Mouse (Mus musculus) embryonic facial prominence, embryonic 12.5 days (tissue): ENCODE data around the gene Stat3. TPM values are rescaled to one million over a fixed set of nuclear protein-coding genes. Genes with fewer than 3 reads are reported as not detected.
A peak's percentile ranks its signal among the peaks of the same experiment; 100 is the strongest.

Experiments used
- ATAC-seq: fragments of 200-750 bp; cut with Nextera tagmentation; 2 replicates; pipeline ENCODE4 v1.8.0; 2017; ENCODE audit not compliant: insufficient number of reproducible peaks, insufficient read depth, low FRiP score, low TSS enrichment
- H3K27ac ChIP-seq: fragments of 300-500 bp; sonication (generic); 2 replicates; pipeline ENCODE4 v1.5.1; 2016; ENCODE audit warnings: mild to moderate bottlenecking
- H3K27me3 ChIP-seq: fragments of 300-500 bp; sonication (generic); 2 replicates; pipeline ENCODE4 v1.6.1; 2016; ENCODE audit warnings: mild to moderate bottlenecking, moderate library complexity
- H3K36me3 ChIP-seq: fragments of 300-500 bp; sonication (generic); 2 replicates; pipeline ENCODE4 v1.6.1; 2016; ENCODE audit warnings: mild to moderate bottlenecking
- H3K4me1 ChIP-seq: fragments of 300-500 bp; sonication (generic); 2 replicates; pipeline ENCODE4 v1.6.1; 2016
- H3K4me2 ChIP-seq: fragments of 300-500 bp; sonication (generic); replicated peaks from 2 replicates; pipeline ENCODE4 v1.6.1; 2016; ENCODE audit warnings: mild to moderate bottlenecking, moderate library complexity
- H3K4me3 ChIP-seq: fragments of 300-500 bp; sonication (generic); 2 replicates; pipeline ENCODE4 v1.5.1; 2016; ENCODE audit warnings: mild to moderate bottlenecking
- H3K9ac ChIP-seq: fragments of 300-500 bp; sonication (generic); 2 replicates; pipeline ENCODE4 v1.6.1; 2016; ENCODE audit warnings: mild to moderate bottlenecking, moderate library complexity
- H3K9me3 ChIP-seq: fragments of 300-500 bp; sonication (generic); 2 replicates; pipeline ENCODE4 v1.6.1; 2016; ENCODE audit warnings: mild to moderate bottlenecking, moderate library complexity
- WGBS: fragments of 180-500 bp; shearing (Covaris S2); methylation state at CpG from one replicate; pipeline ENCODE4 v1.1.7; 2016; 5-methylcytosine and 5-hydroxymethylcytosine counted together
- polyA plus RNA-seq: library from polyadenylated mRNA; unstranded; fragments of >200 nt; fragmentation: Nextera tagmentation; extraction: Ambion mirVana; gene quantifications from 2 replicates; pipeline ENCODE4 v1.2.1, GENCODE M21; 2016

Stat3 gene
- polyA plus RNA-seq, 1 experiment from 2014 or later: 38.4 TPM

- Histone ChIP-seq H3K9ac (peak within 1 kb of the TSS; percentile 60), H3K4me2 (peak within 1 kb of the TSS; percentile 70), H3K36me3 (no peaks in the 10 kb centered on the region), H3K27ac (no peak within 1 kb of the TSS), H3K27me3 (peaks cover 42% of the 10 kb centered on the region), H3K9me3 (no peaks in the 10 kb centered on the region), H3K4me1 (no peaks in the 10 kb centered on the region), H3K4me3 (peak within 1 kb of the TSS; percentile 51)
- ATAC-seq: no peak
- 52% methylated on average over 9 of the region's 9 CpGs for WGBS
These were observed 80.3 kb downstream of the Stat3 start, which contains the start of gene Stat5a for GRCm38 (mm10) chr11:100858935-100859578. Gene Stat5a (plus strand): TSS chr11:100859351.

DNA sequence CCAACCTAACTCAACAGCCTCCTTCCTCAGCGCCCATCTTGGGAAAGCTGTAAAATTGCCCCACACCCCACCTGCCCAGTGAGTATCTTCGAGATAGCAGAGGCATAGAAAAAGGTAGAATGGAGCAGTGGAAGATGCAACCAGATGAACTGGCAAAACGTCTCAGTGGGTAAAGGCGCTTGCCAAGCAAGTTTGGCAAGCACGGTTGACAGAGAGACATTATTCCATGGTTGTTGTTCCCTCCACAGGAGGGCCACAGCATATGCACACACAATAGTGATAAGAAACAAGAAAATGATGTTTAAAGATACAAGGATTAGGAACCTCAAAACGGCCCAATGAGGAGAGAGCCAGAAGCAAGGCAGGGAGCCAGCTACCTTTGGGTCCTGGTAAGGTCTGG, 81.4 kb downstream of the Stat3 start:
- 71% methylated on average over 6 of the region's 6 CpGs for WGBS
- no peak overlapping the region for H3K4me2 ChIP-seq
- no peaks in the 10 kb centered on the region for H3K9me3 ChIP-seq
- H3K4me3 ChIP-seq: no peak overlapping the region
- no peak overlapping the region for H3K9ac ChIP-seq
- no peak for ATAC-seq
- H3K4me1 ChIP-seq: no peaks in the 10 kb centered on the region
- H3K27ac ChIP-seq: no peak overlapping the region
- peaks cover 43% of the 10 kb centered on the region for H3K27me3 ChIP-seq
- H3K36me3 ChIP-seq: no peaks in the 10 kb centered on the region

GRCm38 (mm10) chr11:100855178-100855577, 84.2 kb downstream of the Stat3 start:
- ATAC-seq: no peak

GRCm38 (mm10) chr11:100854268-100854667, 85.1 kb downstream of the Stat3 start:
- no peak overlapping the region for H3K4me2 ChIP-seq
- no peak overlapping the region for H3K9ac ChIP-seq
- no peak overlapping the region for H3K27ac ChIP-seq
- 55% methylated on average over 4 of the region's 4 CpGs for WGBS
- H3K4me1 ChIP-seq: peaks cover 13% of the 10 kb centered on the region
- H3K9me3 ChIP-seq: no peaks in the 10 kb centered on the region
- H3K27me3 ChIP-seq: peaks cover 34% of the 10 kb centered on the region
- H3K4me3 ChIP-seq: no peak overlapping the region
- no peak for ATAC-seq
- no peaks in the 10 kb centered on the region for H3K36me3 ChIP-seq

More at GRCm38 (mm10) chr11:100855178-100855577, 84.2 kb downstream of the Stat3 start:
- WGBS: 87% methylated on average over 4 of the region's 4 CpGs
- H3K4me2 ChIP-seq: no peak overlapping the region
- H3K36me3 ChIP-seq: no peaks in the 10 kb centered on the region
- H3K27ac ChIP-seq: no peak overlapping the region
- H3K27me3 ChIP-seq: peaks cover 39% of the 10 kb centered on the region
- H3K9ac ChIP-seq: no peak overlapping the region
- H3K9me3 ChIP-seq: no peaks in the 10 kb centered on the region
- H3K4me1 ChIP-seq: peaks cover 11% of the 10 kb centered on the region
- H3K4me3 ChIP-seq: no peak overlapping the region

GRCm38 (mm10) chr11:100853018-100853417, 86.3 kb downstream of the Stat3 start:
- Histone ChIP-seq H3K27me3 (peaks cover 32% of the 10 kb centered on the region), H3K9me3 (no peaks in the 10 kb centered on the region), H3K4me3 (no peak overlapping the region), H3K4me2 (no peak overlapping the region), H3K27ac (no peak overlapping the region), H3K36me3 (no peaks in the 10 kb centered on the region), H3K9ac (no peak overlapping the region), H3K4me1 (peaks cover 21% of the 10 kb centered on the region)
- WGBS: 78% methylated on average over 5 of the region's 5 CpGs
- no peak for ATAC-seq

DNA sequence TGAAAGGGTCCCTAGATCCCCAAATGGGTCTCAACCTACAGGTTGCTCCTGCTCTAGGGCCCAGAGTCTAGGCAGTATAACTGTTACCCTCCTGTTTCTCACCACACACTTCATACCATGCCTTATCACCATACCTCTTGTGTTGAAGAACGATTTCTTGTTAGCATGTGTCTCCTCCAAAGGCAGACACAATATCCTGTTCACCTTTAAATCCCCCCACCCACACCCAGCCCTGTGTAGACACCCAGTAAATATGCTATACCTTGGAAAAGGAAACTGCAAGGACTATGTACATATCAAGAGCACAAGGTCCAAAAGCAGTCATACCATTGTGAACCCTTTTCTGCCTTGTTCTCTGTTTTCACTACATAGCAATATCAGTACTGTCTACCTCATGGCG, 87.3 kb downstream of the Stat3 start:
- Histone ChIP-seq H3K9me3 (no peaks in the 10 kb centered on the region), H3K27me3 (peaks cover 32% of the 10 kb centered on the region), H3K27ac (no peak overlapping the region), H3K4me3 (no peak overlapping the region), H3K36me3 (no peaks in the 10 kb centered on the region), H3K4me1 (peaks cover 21% of the 10 kb centered on the region), H3K9ac (no peak overlapping the region), H3K4me2 (no peak overlapping the region)
- no peak for ATAC-seq
- 90% methylated on average over 2 of the region's 2 CpGs for WGBS

GRCm38 (mm10) chr11:100850778-100851528, 88.4 kb downstream of the Stat3 start:
- Histone ChIP-seq H3K4me1 (peaks cover 21% of the 10 kb centered on the region), H3K9ac (peak overlapping the region; percentile 88), H3K36me3 (no peaks in the 10 kb centered on the region), H3K27ac (peak overlapping the region; percentile 81), H3K27me3 (peaks cover 26% of the 10 kb centered on the region), H3K4me2 (peak overlapping the region; percentile 80), H3K9me3 (no peaks in the 10 kb centered on the region), H3K4me3 (peak overlapping the region; percentile 86)
- peak; percentile 43; the same call in 1 of the 2 replicates for ATAC-seq
- WGBS: 1% methylated on average over 33 of the region's 33 CpGs

DNA sequence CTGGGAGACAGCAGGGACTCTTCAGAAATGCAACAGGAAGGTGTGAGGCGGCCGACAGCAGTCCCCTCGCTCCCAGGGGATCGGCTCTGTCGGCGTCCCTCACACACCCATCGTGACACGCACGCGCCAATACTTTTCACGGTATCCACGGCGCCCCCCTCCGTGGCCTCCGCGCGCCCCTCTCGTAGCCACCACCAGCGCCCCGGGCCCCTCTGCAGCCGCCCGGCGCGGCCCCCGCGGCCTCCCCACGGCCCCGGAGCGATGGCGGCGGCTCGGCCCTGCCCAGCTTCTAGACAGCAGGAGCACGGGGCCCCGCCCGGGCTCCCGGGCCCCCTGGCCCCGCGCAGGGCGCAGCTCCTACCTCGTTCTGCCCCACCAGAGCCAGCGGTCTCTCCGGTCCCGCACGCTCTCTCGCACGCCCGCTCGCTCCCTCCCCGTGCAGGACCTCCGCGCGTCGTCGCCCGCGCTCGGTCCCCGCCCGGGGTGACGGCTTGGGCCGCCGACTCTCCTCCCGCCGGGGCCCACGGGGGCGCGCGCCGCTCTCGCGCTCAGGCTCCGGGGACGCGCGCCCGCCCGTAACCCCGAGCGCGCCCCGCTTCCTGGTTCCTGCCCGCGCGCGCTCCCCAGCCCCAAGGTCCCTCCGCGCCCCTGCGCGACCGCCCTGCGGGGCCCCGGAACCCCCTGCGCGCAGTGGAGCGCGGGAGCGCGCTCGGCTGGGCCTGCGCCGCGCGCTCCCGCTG, 89.1 kb downstream of the Stat3 start, which contains the start of gene Stat5b:
Gene Stat5b (minus strand): TSS at position 687 of the 740 bp plus-strand sequence.
- Histone ChIP-seq H3K4me2 (peak within 1 kb of the TSS; percentile 80), H3K4me1 (peaks cover 21% of the 10 kb centered on the region), H3K9me3 (no peaks in the 10 kb centered on the region), H3K27ac (peak within 1 kb of the TSS; percentile 81), H3K4me3 (peak within 1 kb of the TSS; percentile 86), H3K9ac (peak within 1 kb of the TSS; percentile 88), H3K27me3 (peaks cover 19% of the 10 kb centered on the region), H3K36me3 (no peaks in the 10 kb centered on the region)
- under 1% methylated on average over 90 of the region's 104 CpGs for WGBS
- ATAC-seq: peak; percentile 73

- H3K27ac ChIP-seq: no peak overlapping the region
- H3K27me3 ChIP-seq: peaks cover 18% of the 10 kb centered on the region
- H3K4me1 ChIP-seq: peaks cover 21% of the 10 kb centered on the region
These were observed 89.8 kb downstream of the Stat3 start for GRCm38 (mm10) chr11:100849456-100850037.

GRCm38 (mm10) chr11:100848789-100849379, 90.5 kb downstream of the Stat3 start:
- H3K9ac ChIP-seq: no peak overlapping the region

More at GRCm38 (mm10) chr11:100849456-100850037, 89.8 kb downstream of the Stat3 start:
- H3K9ac ChIP-seq: peak overlapping the region; percentile 88
- 0 out of 2 replicates have a peak, but pooled peaks have one; percentile 28 for ATAC-seq
- peak overlapping the region; percentile 86 for H3K4me3 ChIP-seq
- H3K9me3 ChIP-seq: no peaks in the 10 kb centered on the region
- peak overlapping the region; percentile 80 for H3K4me2 ChIP-seq
- no peaks in the 10 kb centered on the region for H3K36me3 ChIP-seq
- 5% methylated on average over 13 of the region's 13 CpGs for WGBS

DNA sequence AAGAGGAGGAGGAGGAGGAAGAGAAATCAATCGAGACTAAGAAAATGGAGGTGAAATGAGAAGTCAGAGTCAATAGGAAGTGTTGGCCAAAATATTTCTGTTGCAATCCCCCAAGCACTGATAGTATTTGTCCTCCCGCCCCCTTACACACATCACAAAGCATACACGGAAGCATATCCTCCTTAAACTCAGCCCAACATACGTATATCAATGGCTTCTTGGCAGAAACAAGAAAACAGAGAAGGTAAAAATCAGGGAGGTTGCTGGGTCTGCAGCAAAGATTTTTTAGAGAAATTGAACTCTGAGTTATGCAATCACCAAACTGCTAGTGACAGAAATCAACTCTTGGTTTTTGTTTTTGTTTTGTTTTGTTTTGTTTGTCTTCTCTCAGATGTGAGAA, 91.3 kb downstream of the Stat3 start:
- Histone ChIP-seq H3K4me2 (no peak overlapping the region), H3K4me1 (peaks cover 21% of the 10 kb centered on the region), H3K27me3 (peaks cover 13% of the 10 kb centered on the region; the same call in 1 of the 2 replicates), H3K36me3 (no peaks in the 10 kb centered on the region), H3K4me3 (no peak overlapping the region), H3K9me3 (no peaks in the 10 kb centered on the region), H3K9ac (no peak overlapping the region), H3K27ac (no peak overlapping the region)
- WGBS: 61% methylated on average over 4 of the region's 4 CpGs
- ATAC-seq: no peak

More at GRCm38 (mm10) chr11:100848789-100849379, 90.5 kb downstream of the Stat3 start:
- no peak overlapping the region for H3K27ac ChIP-seq
- H3K27me3 ChIP-seq: peaks cover 13% of the 10 kb centered on the region; the same call in 1 of the 2 replicates
- peak overlapping the region; percentile 80 for H3K4me2 ChIP-seq
- H3K36me3 ChIP-seq: no peaks in the 10 kb centered on the region
- no peaks in the 10 kb centered on the region for H3K9me3 ChIP-seq
- ATAC-seq: no peak
- 75% methylated on average over 6 of the region's 6 CpGs for WGBS
- peak overlapping the region; percentile 86 for H3K4me3 ChIP-seq
- peaks cover 21% of the 10 kb centered on the region for H3K4me1 ChIP-seq
